Mouse (Mus musculus): ENCODE results near the gene Grik5.
A peak's percentile ranks its signal among the peaks of the same experiment; 100 is the strongest.

The Grik5 gene

GRCm38 (mm10) chr7:24983396-24983795 lies 88.8 kb downstream of the Grik5 start:
- DNase-seq, result no peak

GRCm38 (mm10) chr7:24980439-24980838 lies 91.7 kb downstream of the Grik5 start:
- DNase-seq, result no peak

- DNase-seq, result no peak
Observed at GRCm38 (mm10) chr7:24978781-24979180, 93.4 kb downstream of the Grik5 start.

- DNase-seq, result peak; percentile 44
Observed at GRCm38 (mm10) chr7:24974893-24975595, 97.1 kb downstream of the Grik5 start.

GRCm38 (mm10) chr7:24973902-24974301 lies 98.2 kb downstream of the Grik5 start:
- no peak for DNase-seq

GRCm38 (mm10) chr7:24973208-24973607 lies 98.9 kb downstream of the Grik5 start:
- no peak for DNase-seq

GRCm38 (mm10) chr7:24971972-24972893 lies 99.9 kb downstream of the Grik5 start, which contains the start of gene Rabac1:
Gene Rabac1, minus strand, starts transcription at chr7:24972754.
- peak; percentile 88 for DNase-seq

GRCm38 (mm10) chr7:24971261-24971971 lies 100.7 kb downstream of the Grik5 start:
- peak; percentile 40 for DNase-seq

- no peak for DNase-seq
Observed at GRCm38 (mm10) chr7:24970341-24970740, 101.8 kb downstream of the Grik5 start.

GRCm38 (mm10) chr7:24969805-24970204 lies 102.3 kb downstream of the Grik5 start:
- no peak for DNase-seq

GRCm38 (mm10) chr7:24968463-24968862 lies 103.7 kb downstream of the Grik5 start:
- DNase-seq, result no peak

GRCm38 (mm10) chr7:24967966-24968365 lies 104.2 kb downstream of the Grik5 start:
- DNase-seq, result no peak

- peak; percentile 84 for DNase-seq
Observed at GRCm38 (mm10) chr7:24964897-24965535, 107.1 kb downstream of the Grik5 start.

- DNase-seq, result no peak
Observed at GRCm38 (mm10) chr7:24964288-24964687, 107.9 kb downstream of the Grik5 start.
